Mouse (Mus musculus) lung, postnatal 0 days (tissue): ENCODE measurements at regions not wholly inside any gene's neighbourhood (a gene's known extent, or its start where the extent isn't known, plus 50 kb on each side); places are given as distances from the start of the nearest gene placed in this dataset.

Experiments used
- ATAC-seq: fragments of 200-750 bp; cut with Nextera tagmentation; 2 replicates; pipeline ENCODE4 v1.8.0; 2017; ENCODE audit warnings: moderate library complexity
- DNase-seq: peaks from one replicate; pipeline ENCODE4 v3.0.0-alpha.2; 2016; ENCODE audit warnings: low spot score
- H3K27ac ChIP-seq: fragments of 300-500 bp; sonication (generic); 2 replicates; pipeline ENCODE4 v1.5.1; 2014; ENCODE audit warnings: antibody characterized with exemption, mild to moderate bottlenecking, low read length, mixed read lengths
- H3K27me3 ChIP-seq: fragments of 300-500 bp; sonication (generic); replicated peaks from 2 replicates; pipeline ENCODE4 v1.6.1; 2014; ENCODE audit warnings: low read length, mixed read lengths; ENCODE audit not compliant: insufficient read depth
- H3K36me3 ChIP-seq: fragments of 300-500 bp; sonication (generic); 2 replicates; pipeline ENCODE4 v1.6.1; 2014; ENCODE audit warnings: low read length, mixed read lengths; ENCODE audit not compliant: insufficient read depth
- H3K4me1 ChIP-seq: fragments of 300-500 bp; sonication (generic); 2 replicates; pipeline ENCODE4 v1.6.1; 2014; ENCODE audit warnings: antibody characterized with exemption, low read depth, low read length, mixed read lengths; ENCODE audit not compliant: insufficient read depth
- H3K4me2 ChIP-seq: fragments of 300-500 bp; sonication (generic); replicated peaks from 2 replicates; pipeline ENCODE4 v1.6.1; 2014; ENCODE audit warnings: low read depth, mild to moderate bottlenecking, low read length, moderate library complexity, mixed read lengths
- H3K4me3 ChIP-seq: fragments of 300-500 bp; sonication (generic); 2 replicates; pipeline ENCODE4 v1.5.1; 2014; ENCODE audit warnings: low read depth, low read length
- H3K9ac ChIP-seq: fragments of 300-500 bp; sonication (generic); replicated peaks from 2 replicates; pipeline ENCODE4 v1.6.1; 2014; ENCODE audit warnings: low read depth, mild to moderate bottlenecking
- H3K9me3 ChIP-seq: fragments of 300-500 bp; sonication (generic); 2 replicates; pipeline ENCODE4 v1.6.1; 2016; ENCODE audit warnings: low read length, mixed read lengths
- CTCF ChIP-seq: IDR thresholded peaks from 2 replicates; pipeline ENCODE4 v1.5.1; 2016; ENCODE audit warnings: antibody characterized with exemption, mild to moderate bottlenecking
- EP300 ChIP-seq: IDR thresholded peaks from 2 replicates; pipeline ENCODE4 v1.6.1; 2016; ENCODE audit warnings: antibody characterized with exemption, mild to moderate bottlenecking, control low read depth
- WGBS: fragments of 180-500 bp; shearing (Covaris S2); extraction: QIAGEN DNeasy Blood & Tissue Kit; methylation state at CpG from one replicate; pipeline ENCODE4 v1.1.7; 2014; 5-methylcytosine and 5-hydroxymethylcytosine counted together

GRCm38 (mm10) chr9:69587096-69587495, 133.7 kb downstream of the Anxa2 start:
- no peak for TF ChIP-seq CTCF
- TF ChIP-seq EP300 = no peak
- no peak for DNase-seq
- H3K4me3 ChIP-seq = no peak overlapping the region
- no peak for ATAC-seq
- no peaks in the 10 kb centered on the region for H3K4me1 ChIP-seq
- H3K9ac ChIP-seq = no peak overlapping the region
- H3K9me3 ChIP-seq = no peaks in the 10 kb centered on the region
- H3K27me3 ChIP-seq = no peaks in the 10 kb centered on the region
- H3K27ac ChIP-seq = no peak overlapping the region
- no peak overlapping the region for H3K4me2 ChIP-seq
- H3K36me3 ChIP-seq = no peaks in the 10 kb centered on the region
- 76% methylated on average over 3 of the region's 3 CpGs for WGBS

- Histone ChIP-seq H3K4me3 (no peak overlapping the region), H3K4me1 (no peaks in the 10 kb centered on the region), H3K27ac (no peak overlapping the region), H3K4me2 (no peak overlapping the region), H3K36me3 (no peaks in the 10 kb centered on the region), H3K9ac (no peak overlapping the region), H3K9me3 (no peaks in the 10 kb centered on the region), H3K27me3 (no peaks in the 10 kb centered on the region)
- ATAC-seq (no peak), DNase-seq (no peak)
- TF ChIP-seq CTCF (peak; percentile 37), EP300 (no peak)
Measured at GRCm38 (mm10) chr9:69581236-69581635, 127.8 kb downstream of the Anxa2 start.

- Histone ChIP-seq H3K36me3 (no peaks in the 10 kb centered on the region), H3K4me3 (no peak overlapping the region), H3K27ac (no peak overlapping the region), H3K4me1 (no peaks in the 10 kb centered on the region), H3K9me3 (no peaks in the 10 kb centered on the region), H3K27me3 (no peaks in the 10 kb centered on the region), H3K4me2 (no peak overlapping the region), H3K9ac (no peak overlapping the region)
- no peak for TF ChIP-seq EP300
- TF ChIP-seq CTCF = no peak
- 82% methylated on average over 10 of the region's 10 CpGs for WGBS
- no peak for DNase-seq
- ATAC-seq = no peak
Measured at GRCm38 (mm10) chr9:69577661-69578405, 124.4 kb downstream of the Anxa2 start.

- Histone ChIP-seq H3K4me1 (no peaks in the 10 kb centered on the region), H3K27ac (no peak overlapping the region), H3K4me3 (no peak overlapping the region), H3K27me3 (no peaks in the 10 kb centered on the region), H3K4me2 (no peak overlapping the region), H3K9me3 (no peaks in the 10 kb centered on the region), H3K36me3 (no peaks in the 10 kb centered on the region), H3K9ac (no peak overlapping the region)
- WGBS = 56% methylated on average over 14 of the region's 14 CpGs
- ATAC-seq (no peak), DNase-seq (no peak)
- TF ChIP-seq CTCF = no peak
- no peak for TF ChIP-seq EP300
Measured at GRCm38 (mm10) chr9:69575386-69575785, 122.0 kb downstream of the Anxa2 start.

- DNase-seq (peak; percentile 7), ATAC-seq (no peak)
- no peaks in the 10 kb centered on the region for H3K27me3 ChIP-seq
- TF ChIP-seq EP300 = no peak
- TF ChIP-seq CTCF = no peak
- H3K4me3 ChIP-seq = no peak overlapping the region
- H3K9me3 ChIP-seq = no peaks in the 10 kb centered on the region
- no peaks in the 10 kb centered on the region for H3K4me1 ChIP-seq
- no peak overlapping the region for H3K27ac ChIP-seq
- WGBS = 42% methylated on average over 13 of the region's 13 CpGs
- no peak overlapping the region for H3K9ac ChIP-seq
- no peaks in the 10 kb centered on the region for H3K36me3 ChIP-seq
- no peak overlapping the region for H3K4me2 ChIP-seq
Measured at GRCm38 (mm10) chr9:69568631-69569230, 115.3 kb downstream of the Anxa2 start.

- H3K4me2 ChIP-seq = no peak overlapping the region
- no peak for TF ChIP-seq EP300
- no peak for TF ChIP-seq CTCF
- no peak overlapping the region for H3K27ac ChIP-seq
- no peaks in the 10 kb centered on the region for H3K9me3 ChIP-seq
- H3K9ac ChIP-seq = no peak overlapping the region
- WGBS = 27% methylated on average over 3 of the region's 3 CpGs
- H3K4me3 ChIP-seq = no peak overlapping the region
- no peaks in the 10 kb centered on the region for H3K4me1 ChIP-seq
- H3K36me3 ChIP-seq = no peaks in the 10 kb centered on the region
- no peaks in the 10 kb centered on the region for H3K27me3 ChIP-seq
- no peak for ATAC-seq
- no peak for DNase-seq
Measured at GRCm38 (mm10) chr9:69568222-69568621, 114.8 kb downstream of the Anxa2 start.
